Mouse (Mus musculus) small intestine, adult 2 months (tissue): Measurements from ENCODE around the gene Calhm1.

Source experiments
- CTCF ChIP-seq: fragments of 200-500 bp; IDR thresholded peaks from 2 replicates; pipeline ENCODE4 v1.5.1; 2012; ENCODE audit warnings: low read depth, mild to moderate bottlenecking, control low read depth, inconsistent platforms, low read length, moderate library complexity, mixed read lengths; ENCODE audit not compliant: insufficient replicate concordance, insufficient read length; ENCODE audit errors: extremely low read depth
- POLR2A ChIP-seq: fragments of 200-500 bp; IDR thresholded peaks from 2 replicates; pipeline ENCODE4 v1.6.1; 2012; ENCODE audit warnings: low read depth, mild to moderate bottlenecking, control low read depth, inconsistent platforms, low read length, moderate library complexity

DNA sequence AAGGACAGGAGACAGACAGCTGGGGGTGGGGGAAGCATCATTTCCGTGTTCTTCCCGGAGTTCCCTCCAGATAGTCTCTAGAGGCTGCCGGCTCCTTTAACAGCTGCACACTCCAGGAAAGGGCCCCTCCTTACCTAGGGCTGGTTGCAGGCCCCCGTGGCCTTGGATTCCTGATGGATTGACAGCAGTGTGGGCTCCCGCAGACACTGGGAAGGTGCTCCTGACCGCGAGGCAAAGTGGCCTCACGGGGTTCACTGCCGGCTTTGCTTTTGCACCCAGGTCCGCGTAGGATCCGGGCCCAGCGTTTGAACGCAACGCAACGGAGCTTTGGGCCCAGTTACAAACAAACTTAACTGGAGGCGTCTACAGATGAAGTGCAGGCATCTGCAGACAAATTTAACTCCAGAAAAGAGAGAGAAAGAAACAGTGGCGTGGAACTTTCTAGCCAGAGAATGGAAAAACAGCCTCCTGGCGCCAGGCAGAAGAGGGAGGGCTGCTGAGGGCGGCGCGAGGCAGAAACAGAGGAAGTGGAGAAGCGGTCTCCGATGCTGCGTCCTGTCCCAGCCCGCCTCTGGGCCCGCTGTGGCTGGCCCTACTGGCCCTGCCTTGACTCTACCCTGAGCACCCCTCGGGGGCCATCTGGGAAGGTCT is 6.2 kb downstream of the Calhm1 start, which contains the start of gene Calhm2:
- TF ChIP-seq POLR2A (no peak), CTCF (no peak)
